Mouse (Mus musculus): ENCODE data around the gene Bard1.

Bard1 gene

DNA sequence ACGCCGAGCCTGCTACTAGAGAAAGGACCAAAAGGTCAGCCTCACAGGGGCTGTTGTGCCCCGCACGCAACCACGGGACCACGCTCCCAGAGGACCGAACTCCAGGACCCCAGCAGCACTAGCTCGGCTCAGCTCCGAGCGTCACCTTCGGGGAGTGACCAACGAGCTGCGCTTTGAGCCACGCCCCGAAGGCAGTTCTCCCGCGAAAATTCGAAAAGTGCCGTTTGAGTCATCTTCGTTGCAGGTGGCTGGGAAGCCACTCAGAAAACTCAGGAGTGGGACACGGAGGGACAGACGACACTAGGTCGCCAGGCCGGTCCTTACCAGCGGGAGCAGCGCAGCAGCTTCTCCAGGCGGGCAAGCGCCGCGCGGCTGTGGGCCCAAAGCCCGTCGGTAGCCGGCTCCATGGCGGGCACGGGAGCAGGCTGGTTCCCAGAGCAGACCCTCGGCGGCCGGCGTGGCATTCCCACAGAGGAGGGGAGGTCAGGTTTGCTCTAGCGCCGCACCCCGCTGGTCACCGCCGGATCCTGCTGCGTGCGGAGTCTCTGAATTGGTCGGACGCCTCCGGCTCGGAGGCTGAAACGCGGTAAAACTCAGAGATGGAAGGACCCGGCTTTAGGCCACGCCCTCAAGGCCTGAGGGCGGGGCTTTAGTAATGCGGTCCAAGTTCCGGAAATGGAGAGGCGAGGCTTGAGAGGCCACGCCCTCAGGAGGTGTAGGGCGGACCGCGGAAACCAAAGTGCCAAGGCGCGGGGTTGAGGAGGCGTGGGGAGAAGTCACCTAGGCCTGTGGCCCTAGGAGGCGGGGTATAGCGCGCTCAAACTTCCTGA, at the start of gene Bard1:
Gene Bard1 (minus strand): TSS at position 803 of the 830 bp plus-strand sequence.
- DNase-seq (ENCODE audit: low read depth): peak; percentile 99

DNA sequence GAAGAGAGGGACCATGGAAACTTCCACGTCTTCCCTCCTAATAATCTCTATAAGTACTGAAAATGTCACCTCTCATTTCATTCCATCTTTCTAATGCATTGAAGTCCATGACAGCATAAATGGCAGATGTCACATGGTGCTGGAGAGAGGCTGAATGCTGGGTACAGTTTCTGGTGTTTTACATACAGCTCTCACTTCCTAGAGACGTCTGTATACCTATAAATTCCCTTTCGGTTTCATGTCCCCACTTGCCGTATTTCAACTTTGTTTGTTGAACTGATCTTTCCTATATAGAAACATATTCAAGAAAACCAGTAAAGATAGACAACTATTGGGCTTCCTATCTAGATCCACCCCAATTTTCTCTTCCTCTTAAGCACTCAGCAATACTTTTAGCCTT, 24.2 kb upstream of the Bard1 start:
- no peak for DNase-seq (ENCODE audit: low read depth)

DNA sequence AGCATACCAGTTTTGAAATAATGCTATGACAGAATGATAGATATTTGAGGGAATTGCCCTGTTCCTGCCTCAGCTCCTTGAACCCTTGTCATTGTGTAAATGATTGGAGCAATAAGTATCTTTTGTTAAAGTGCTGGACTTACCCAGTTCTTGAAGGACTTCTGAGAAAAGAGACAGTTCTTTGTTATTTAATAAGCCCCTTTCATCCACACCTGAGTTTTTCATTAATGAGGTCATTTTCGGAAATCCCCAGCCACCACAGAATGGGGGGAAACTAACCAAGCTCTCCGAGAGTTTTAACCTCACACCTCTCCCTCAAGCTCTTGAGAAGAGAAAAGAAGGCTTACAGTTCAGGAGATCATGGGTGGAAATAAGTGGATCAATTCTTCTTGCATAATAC, 15.6 kb upstream of the Bard1 start:
- no peak for DNase-seq (ENCODE audit: low read depth)

DNA sequence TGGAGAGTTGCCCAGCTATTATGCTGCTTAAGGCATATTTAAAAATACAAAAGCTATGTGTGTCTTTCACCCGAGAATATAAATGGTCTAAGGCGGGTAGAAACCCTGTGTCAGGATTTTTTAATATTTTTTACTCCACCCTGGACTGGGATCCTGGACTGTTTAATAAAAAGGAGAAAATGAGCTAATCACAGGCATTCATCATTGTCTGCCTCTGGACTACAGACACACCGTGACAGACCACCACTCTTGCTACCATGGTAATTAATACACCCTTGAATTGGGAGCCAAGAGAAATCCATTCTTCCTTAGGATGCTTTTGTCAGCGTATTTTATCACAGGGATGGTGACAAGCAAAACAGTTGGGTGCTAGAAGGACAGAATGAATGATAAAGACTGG, 14.3 kb upstream of the Bard1 start:
- no peak for DNase-seq (ENCODE audit: low read depth)

- DNase-seq (ENCODE audit: low read depth): no peak
Observed at GRCm38 (mm10) chr1:71115781-71116180, 12.8 kb upstream of the Bard1 start.

DNA sequence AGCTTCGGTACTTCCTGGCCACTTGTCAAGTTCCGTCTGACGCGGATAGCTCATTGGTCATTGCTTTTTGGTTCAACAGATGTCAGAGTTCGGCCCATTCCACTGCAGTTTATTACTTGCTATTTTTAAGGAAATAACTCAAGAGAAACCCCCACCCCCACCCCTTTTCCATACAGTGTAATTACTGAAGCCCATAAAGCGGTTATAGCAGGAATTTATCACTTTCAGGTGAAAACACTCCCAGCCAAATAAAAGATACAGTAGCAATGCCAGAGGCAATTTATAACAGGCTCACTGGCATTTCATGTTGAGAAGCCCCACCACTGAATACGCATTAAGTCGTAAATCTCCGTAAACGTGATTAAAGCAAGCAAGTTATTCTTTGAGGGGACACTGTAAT, 6.9 kb upstream of the Bard1 start:
- no peak for DNase-seq (ENCODE audit: low read depth)

DNA sequence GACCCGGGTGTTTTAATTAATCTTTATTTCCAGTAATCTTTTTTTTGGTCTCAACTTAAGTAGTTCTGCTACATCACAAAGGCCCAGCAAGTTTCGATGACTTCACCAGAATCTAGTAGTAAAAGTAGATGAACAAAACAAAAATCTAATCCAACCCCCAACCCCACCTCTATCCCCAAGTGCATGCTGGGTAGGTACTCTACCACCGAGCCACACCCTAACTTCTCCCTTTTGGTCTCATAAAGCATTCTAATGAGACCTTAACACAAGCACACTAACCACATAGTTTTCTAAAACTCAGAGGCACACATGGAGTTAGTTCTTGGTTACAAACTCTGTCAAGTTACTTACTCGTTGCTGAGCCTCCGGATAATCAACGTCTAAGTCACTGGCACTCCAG, 3.2 kb upstream of the Bard1 start:
- DNase-seq (ENCODE audit: low read depth): no peak

- DNase-seq (ENCODE audit: low read depth): peak; percentile 21
Observed at GRCm38 (mm10) chr1:71105724-71106123, 2.8 kb upstream of the Bard1 start.

GRCm38 (mm10) chr1:71103174-71103864, 373 bp upstream of the Bard1 start:
- peak; percentile 74 for DNase-seq (ENCODE audit: low read depth)

DNA sequence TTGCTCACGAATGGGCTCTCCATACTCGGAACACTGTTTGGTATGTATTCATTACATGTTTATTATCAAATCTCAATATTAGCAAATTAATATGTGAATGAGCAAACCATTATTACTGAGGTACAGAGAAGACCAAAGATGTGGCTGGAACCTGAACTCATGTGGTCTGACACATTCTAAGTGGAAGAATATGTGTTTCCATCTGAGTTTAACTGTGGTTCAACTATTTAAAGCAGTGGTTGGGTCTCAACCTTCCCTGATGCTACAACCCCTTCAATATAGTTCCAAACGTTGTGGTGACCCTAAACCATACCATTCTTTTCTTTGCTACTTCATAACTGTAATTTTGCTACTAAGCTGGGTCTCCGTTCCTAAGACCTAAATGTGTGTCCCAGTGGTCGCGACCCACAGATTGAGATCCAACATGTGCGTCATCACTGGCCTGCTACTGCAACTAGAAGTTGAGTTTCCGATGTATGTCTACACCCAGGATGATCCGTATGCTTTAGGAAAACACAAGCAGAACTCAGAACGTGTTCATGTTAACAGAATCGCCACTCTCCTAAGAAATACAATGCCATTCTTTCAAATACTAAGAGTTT, 1.5 kb downstream of the Bard1 start:
- peak; percentile 74 for DNase-seq (ENCODE audit: low read depth)

DNA sequence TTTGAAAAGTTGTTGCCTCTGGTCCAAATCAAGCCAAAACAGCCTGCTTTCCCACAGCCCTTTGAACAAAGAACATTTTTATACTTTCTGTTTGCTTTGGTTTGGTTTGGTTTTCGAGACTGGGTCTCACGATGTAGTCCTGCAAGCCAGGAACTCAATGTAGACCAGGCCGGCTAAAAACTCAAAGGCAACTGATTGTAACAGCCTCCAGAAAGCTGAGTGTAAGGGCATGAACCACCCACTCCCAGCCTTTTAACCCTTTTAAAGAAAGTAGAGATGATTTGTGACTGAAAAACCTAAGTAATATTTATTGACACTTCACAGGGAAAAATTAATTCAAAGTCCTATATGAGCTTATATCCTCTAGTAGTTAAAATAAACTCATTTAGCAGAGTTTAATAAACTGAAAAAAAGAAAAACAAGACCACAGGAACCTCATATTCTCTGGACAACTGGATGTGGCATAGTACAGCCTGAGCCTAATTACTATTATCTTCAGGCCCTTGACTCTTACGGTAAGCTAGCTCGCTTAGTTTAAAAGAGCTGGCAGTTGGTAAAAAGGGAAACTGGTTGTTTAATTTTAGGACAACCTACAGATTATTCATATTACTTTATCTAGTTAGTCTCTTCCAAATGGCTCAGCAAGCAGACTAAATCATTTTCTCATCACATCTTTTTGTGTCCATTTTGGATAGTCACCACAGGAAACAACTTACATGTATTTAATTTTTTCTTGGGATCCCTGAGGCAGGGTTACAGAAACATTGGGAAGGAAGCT, 2.2 kb downstream of the Bard1 start:
- DNase-seq (ENCODE audit: low read depth): peak; percentile 35

- DNase-seq (ENCODE audit: low read depth): peak; percentile 80
Observed at GRCm38 (mm10) chr1:71099945-71100515, 2.9 kb downstream of the Bard1 start.

DNA sequence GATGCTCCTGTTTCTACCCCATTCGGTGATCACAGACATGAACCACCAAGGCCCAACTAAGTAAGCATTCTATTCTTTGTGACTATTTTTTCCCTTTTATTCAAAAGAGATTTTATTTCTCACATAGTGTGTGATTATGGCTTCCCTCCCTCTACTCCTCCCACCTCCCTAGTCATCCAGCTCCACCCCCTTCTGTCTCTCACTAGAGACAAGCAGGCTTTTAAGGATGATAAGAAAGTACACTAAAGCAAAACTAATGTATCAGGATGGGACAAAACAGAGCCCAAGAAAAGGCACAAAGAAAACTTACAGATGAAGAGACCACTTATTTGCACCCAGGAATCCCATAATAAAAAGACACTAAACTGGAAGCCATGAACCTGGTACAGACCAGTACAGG, 6.9 kb downstream of the Bard1 start:
- no peak for DNase-seq (ENCODE audit: low read depth)

DNA sequence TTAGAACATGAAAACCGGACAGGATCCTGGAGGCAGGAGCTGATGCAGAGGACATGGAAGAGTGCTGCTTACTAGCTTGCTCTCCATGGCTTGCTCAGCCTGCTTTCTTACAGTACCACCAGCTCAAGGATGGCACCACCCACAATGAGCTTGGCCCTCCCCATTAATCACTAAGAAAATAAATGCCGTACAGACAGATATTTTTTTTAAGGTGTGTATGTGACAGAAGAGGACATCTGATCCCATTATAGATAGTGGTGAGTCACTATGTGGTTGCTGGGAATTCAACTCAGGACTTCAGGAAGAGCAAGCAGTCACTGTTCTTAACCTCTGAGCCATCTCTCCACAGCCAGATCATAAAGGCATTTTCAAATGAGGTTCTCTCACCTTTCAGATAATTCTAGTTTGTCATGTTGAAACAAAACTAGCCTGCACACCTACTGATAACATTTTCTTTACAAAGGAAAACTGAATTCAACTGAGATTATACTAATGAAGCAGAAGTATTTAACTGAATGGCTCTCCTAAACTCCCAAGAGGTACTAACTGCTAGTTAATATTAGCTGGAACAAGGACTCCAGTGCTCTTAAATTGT, 7.6 kb downstream of the Bard1 start:
- DNase-seq (ENCODE audit: low read depth): peak; percentile 17

- DNase-seq (ENCODE audit: low read depth): no peak
Observed at GRCm38 (mm10) chr1:71075651-71076050, 27.3 kb downstream of the Bard1 start.

GRCm38 (mm10) chr1:71070771-71071170, 32.2 kb downstream of the Bard1 start:
- DNase-seq (ENCODE audit: low read depth): no peak

DNA sequence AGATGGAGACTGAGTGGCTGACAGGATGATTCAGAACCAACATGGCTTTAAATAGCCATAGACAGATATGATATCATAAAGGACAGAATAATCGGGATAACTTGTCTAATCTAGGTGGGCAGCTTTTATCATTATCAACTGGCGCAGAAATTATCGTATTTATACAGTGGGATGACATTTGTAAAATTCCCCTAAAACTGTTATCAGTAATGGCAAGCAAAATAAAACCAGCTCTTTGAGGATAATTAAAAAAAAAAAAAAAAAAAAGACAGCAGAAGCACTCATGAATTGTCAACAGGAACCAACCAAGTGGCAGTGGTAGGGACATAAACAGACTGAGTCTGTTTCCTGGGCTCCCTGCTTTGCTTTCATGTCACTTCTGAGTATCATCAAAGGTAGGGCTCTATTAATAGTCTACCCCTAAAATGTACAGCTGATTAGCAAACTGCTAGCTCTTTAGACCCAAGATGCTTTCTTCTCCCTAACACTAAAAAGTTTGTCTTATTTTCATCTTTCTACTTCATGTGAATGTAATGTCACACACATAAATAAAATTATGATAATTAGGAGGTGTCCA, 34.1 kb downstream of the Bard1 start:
- no peak for DNase-seq (ENCODE audit: low read depth)

- DNase-seq (ENCODE audit: low read depth): no peak
Observed at GRCm38 (mm10) chr1:71063885-71064492, 39.0 kb downstream of the Bard1 start.

GRCm38 (mm10) chr1:71056143-71056542, 46.8 kb downstream of the Bard1 start:
- peak; percentile 85 for DNase-seq (ENCODE audit: low read depth)

- DNase-seq (ENCODE audit: low read depth): no peak
Observed at GRCm38 (mm10) chr1:71055454-71055853, 47.5 kb downstream of the Bard1 start.

GRCm38 (mm10) chr1:71052756-71053155, 50.2 kb downstream of the Bard1 start:
- DNase-seq (ENCODE audit: low read depth): no peak
